Mouse (Mus musculus) urinary bladder, postnatal 0 days (tissue): ENCODE results near the gene Chd9. TPM values are rescaled to one million over a fixed set of nuclear protein-coding genes. Genes with fewer than 3 reads are reported as not detected.

Experiments used
- microRNA-seq: library from miRNA; unstranded; fragments of <30 nt; microRNA quantifications from one replicate; pipeline ENCODE4, GENCODE M21; 2016
- polyA plus RNA-seq: library from polyadenylated mRNA; unstranded; fragments of >200 nt; fragmentation: Nextera tagmentation; extraction: Ambion mirVana; gene quantifications from 2 replicates; pipeline ENCODE4 v1.2.1, GENCODE M21; 2015

Chd9 gene
- 89.8 and 95.5 TPM in 2 replicates for polyA plus RNA-seq

DNA sequence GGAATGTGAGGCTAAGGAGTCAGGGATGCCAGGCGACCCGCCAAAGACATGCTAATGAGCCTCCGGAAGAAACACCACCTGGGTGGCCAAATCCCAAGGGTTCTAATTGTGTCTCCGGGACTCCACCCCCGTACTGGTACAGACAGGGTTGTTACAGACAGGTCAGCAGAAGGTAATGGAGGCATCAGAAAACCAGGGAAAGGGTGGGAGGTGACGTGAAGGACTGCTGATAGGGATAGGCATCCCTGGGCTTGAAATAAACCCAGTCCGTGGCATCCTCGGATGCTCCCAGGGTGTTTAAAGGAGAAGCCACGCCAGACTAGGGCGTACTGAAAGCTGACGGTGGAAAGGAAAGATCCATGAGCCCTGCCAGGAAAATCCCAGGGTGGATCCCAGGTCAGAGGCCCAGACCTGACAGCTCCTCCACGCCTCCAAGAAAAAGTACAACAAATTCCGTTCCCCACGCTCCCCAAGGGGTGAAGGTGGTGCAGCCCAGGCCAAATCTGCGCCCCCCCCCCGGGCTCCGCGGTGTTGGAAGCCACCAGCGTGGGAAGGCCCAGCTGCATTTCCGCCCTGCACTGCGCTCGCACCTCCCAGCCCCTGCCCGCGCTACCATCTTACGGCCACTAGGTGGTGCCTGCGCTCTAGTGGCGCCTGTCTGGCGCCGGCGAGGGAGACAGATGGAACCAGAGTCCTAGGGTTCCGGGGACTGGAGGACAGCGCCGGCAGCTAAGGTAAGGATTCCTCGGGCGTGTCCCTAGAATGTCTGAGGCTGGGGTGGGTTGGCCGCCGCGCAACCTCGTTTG is at the start of gene Chd9:
Gene Chd9, plus strand, starts transcription at position 172 of the 806 bp plus-strand sequence.

DNA sequence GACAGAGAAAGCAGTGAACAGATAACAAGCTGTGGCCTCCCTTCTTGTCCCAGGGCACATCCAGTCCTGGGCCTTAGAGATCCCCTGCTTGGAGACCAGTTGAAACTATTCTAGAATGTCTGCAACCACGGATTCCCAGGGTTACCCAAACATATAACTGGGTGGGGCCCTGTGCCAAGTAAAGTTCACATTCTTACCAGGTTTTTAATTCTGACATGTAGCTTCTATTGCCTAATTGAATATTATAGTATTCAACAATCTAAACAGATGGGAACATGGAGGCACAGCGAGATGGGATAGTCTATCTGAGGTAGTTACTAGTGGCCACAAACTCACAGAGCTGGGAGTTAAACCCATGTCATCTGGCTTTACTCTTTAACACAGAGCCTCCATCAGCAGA is 10.9 kb upstream of the Chd9 start, which contains the start of gene Gm19935:
Gene Gm19935, minus strand, starts transcription at position 101 of the 400 bp plus-strand sequence.

DNA sequence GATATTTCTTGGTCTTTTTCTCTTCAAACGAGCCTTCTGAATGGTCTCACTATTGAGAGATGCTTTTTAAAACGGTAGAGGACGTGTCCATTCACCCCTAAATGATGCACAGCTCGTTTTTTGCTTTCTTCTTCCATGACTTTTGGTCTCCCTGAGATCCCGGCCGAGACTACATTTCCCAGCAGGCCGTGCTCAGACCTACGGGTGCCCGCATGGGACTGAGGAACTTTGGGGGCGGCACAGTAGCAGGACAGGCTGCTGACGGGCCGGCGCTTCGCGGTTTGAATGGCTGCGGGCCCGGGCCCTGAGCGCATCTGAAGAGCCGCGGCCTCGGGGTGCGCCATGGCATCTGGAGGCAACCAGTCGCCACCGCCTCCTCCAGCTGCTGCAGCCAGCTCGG is 241.7 kb downstream of the Chd9 start, which contains the start of gene Rbl2:
Gene Rbl2, plus strand, starts transcription at position 224 of the 400 bp plus-strand sequence.

Small RNA genes lying within 50 kb of the gene (microRNA-seq; reads per million reads assigned to microRNA genes)
- not detected for gene Gm44382

Other genes with a start within 250 kb of the Chd9 start
- not detected in 2 replicates for gene Gm19935, start 11.0 kb upstream of the Chd9 start, polyA plus RNA-seq
- gene Rbl2, start 241.7 kb downstream of the Chd9 start, polyA plus RNA-seq, result 7.1 and 7.5 TPM in 2 replicates